Comparison of ENCODE assay signal across 16 mouse cellular contexts in genomic region chr13:29023486-29023885, GRCm38 (mm10).
A peak's percentile ranks its signal among the peaks of the same experiment; 100 is the strongest.
DNase-seq lines count a peak whose midpoint lies in the region.
"Had no signal": no experiment of that assay in that cellular context is flagged by ENCODE, and none has a peak within 500 bp of the region (broad histone marks: within the 10 kb centered on the region; RNA-seq: fewer than 3 reads in every experiment).

No protein-coding gene starts in this region.

- peak; percentile 15 to 18 for DNase-seq in cerebellum, postnatal 10 days
- DNase-seq in cerebellum, postnatal 4 days (ENCODE audit: low spot score in 2 of 2) = no peak
- DNase-seq in left cerebral cortex, postnatal 14 days (ENCODE audit: low spot score in 2 of 2) = peak; percentile 29 to 47
- DNase-seq in left cerebral cortex, postnatal 4 days = no peak
- DNase-seq in brain, adult 2 months (ENCODE audit: low read depth, low spot score) = peak; percentile 74
- DNase-seq in telencephalon, adult 2 months (ENCODE audit: low read depth, low spot score) = peak; percentile 73
- no peak for DNase-seq in urinary bladder, postnatal 4 days (ENCODE audit: low spot score in 2 of 2)
- DNase-seq: adrenal gland, adult 8-10 months; adrenal gland, postnatal 36 days; B cell, adult 2 months; cerebellum, adult 11 months; cerebellum, adult 8-10 months; cerebellum, postnatal 25 days; forebrain, postnatal 0 days; gastrocnemius, postnatal 14 days; heart, postnatal 4 days had no signal

- intact Hi-C loops in left cerebral cortex, postnatal 14 days (cut with DNase I) = no loop called here
- intact Hi-C loops in left cerebral cortex, postnatal 4 days (cut with DNase I) = no loop called here

Comparison
In these comparisons a context has a peak if more than half of its experiments do, and no peak if none do; other contexts are left out.
1. DNase-seq: peak in cerebellum, postnatal 10 days (2 of 2), left cerebral cortex, postnatal 14 days (2 of 2), brain, adult 2 months (single experiment) and telencephalon, adult 2 months (single experiment); none in cerebellum, postnatal 4 days (0 of 2), left cerebral cortex, postnatal 4 days (single experiment) and urinary bladder, postnatal 4 days (0 of 2).